Mouse (Mus musculus): Measurements from ENCODE around the gene Npr2.

DNA sequence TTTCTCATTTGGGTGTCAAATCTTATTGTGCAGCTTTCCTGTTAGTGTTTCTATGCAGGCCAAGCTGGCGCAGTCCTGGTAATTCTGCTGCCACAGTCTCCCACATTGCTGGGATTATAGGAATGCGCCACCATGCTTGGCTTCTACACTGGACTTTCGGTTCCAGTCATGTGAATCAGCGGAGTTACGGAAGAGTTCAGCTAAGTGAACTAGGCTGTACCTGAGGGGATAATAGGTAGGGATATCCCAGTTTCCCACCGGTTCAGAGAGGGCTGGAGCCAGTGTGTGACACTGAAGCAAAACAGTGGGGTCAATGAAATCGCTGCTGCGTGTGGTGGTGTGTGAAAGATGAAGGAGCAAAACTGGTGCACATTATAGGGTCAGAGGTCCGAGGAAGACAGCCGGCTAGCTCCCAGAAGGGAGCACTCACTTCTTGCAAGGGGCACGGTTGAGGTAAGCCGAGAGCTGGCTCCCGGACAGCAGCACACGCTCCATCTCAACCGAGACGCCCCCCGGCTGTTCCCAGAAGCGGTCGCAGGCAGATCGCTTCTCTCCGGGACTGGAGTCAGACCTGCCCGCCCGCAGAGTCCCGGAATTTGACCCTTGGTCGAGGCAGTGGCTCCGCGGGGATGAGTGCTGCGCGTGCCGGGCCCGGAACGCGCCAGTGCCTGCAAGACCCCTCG, 24.1 kb downstream of the Npr2 start:
- TF ChIP-seq EP300 (IDR thresholded peaks at IDR 0.05; ENCODE audit: low read length) (no peak), CTCF (conservative IDR thresholded peaks at IDR 0.05 in 1 of 2, IDR thresholded peaks at IDR 0.05 in 1 of 2; ENCODE audit: low read depth in 2 of 2, low read length in 2 of 2) (no peak), CHD1 (IDR thresholded peaks at IDR 0.05; ENCODE audit: low read depth, low read length) (no peak), ETS1 (conservative IDR thresholded peaks at IDR 0.05; ENCODE audit: low read depth, low read length) (no peak), E2F4 (IDR thresholded peaks at IDR 0.05; ENCODE audit: insufficient replicate concordance, low read depth, low read length) (no peak), POLR2A (IDR thresholded peaks at IDR 0.05; ENCODE audit: low read depth, low read length) (no peak), USF1 (IDR thresholded peaks at IDR 0.05; ENCODE audit: low read depth, low read length) (no peak), ZMIZ1 (IDR thresholded peaks at IDR 0.05; ENCODE audit: low read depth, low read length) (no peak)

Measured in CH12.LX (cell line).